10 mouse cellular contexts compared by ENCODE assay signal in genomic region chr16:6502219-6502618, GRCm38 (mm10).
DNase-seq lines count a peak whose midpoint lies in the region; ATAC-seq and TF ChIP-seq lines count a peak whose summit lies in the region.
"Had no signal": no experiment of that assay in that cellular context is flagged by ENCODE, and none has a peak within 500 bp of the region (broad histone marks: within the 10 kb centered on the region; RNA-seq: fewer than 3 reads in every experiment).

No protein-coding gene starts in this region.

- H3K36me3 ChIP-seq in kidney, embryonic 16.5 days (ENCODE audit: insufficient read depth, low read length): no peaks in the 10 kb centered on the region
- H3K36me3 ChIP-seq: liver, embryonic 13.5 days had no signal

- no peak for DNase-seq in frontal cortex, postnatal 14 days (ENCODE audit: low spot score in 2 of 2)
- no peak for DNase-seq in lung, adult 2 months
- no peak for DNase-seq in lung, postnatal 25 days (ENCODE audit: low spot score)
- DNase-seq in cerebellum, adult 8-10 months: peak; percentile 42
- DNase-seq in natural killer cell, adult 2 months (ENCODE audit: low spot score in 2 of 2): no peak
- DNase-seq in gastrocnemius, postnatal 25 days: no peak
- DNase-seq: liver, embryonic 13.5 days had no signal

- no peak overlapping the region for H3K27ac ChIP-seq in kidney, embryonic 16.5 days (ENCODE audit: low read length)
- H3K27ac ChIP-seq: liver, embryonic 13.5 days had no signal

- WGBS in lung, adult 2 months: 20% methylated on average over 8 of the region's 8 CpGs
- WGBS in kidney, embryonic 16.5 days: 33% methylated on average over 8 of the region's 8 CpGs

- no peaks in the 10 kb centered on the region for H3K9me3 ChIP-seq in kidney, embryonic 16.5 days (ENCODE audit: low read length)
- H3K9me3 ChIP-seq: liver, embryonic 13.5 days had no signal

- H3K9ac ChIP-seq in kidney, embryonic 16.5 days (replicated peaks; ENCODE audit: low read length): no peak overlapping the region
- H3K9ac ChIP-seq: liver, embryonic 13.5 days had no signal

- H3K27me3 ChIP-seq in kidney, embryonic 16.5 days (ENCODE audit: insufficient read depth, low read length): no peaks in the 10 kb centered on the region
- H3K27me3 ChIP-seq: CH12.LX; liver, embryonic 13.5 days had no signal

- H3K4me2 ChIP-seq in kidney, embryonic 16.5 days (replicated peaks; ENCODE audit: low read depth, low read length): no peak overlapping the region
- H3K4me2 ChIP-seq: liver, embryonic 13.5 days had no signal

- peak; percentile 66 for ATAC-seq in frontal cortex, adult (ENCODE audit: low TSS enrichment)
- ATAC-seq in kidney, embryonic 16.5 days (ENCODE audit: low FRiP score, low TSS enrichment): 0 out of 2 replicates have a peak, but pooled peaks have one; percentile 59

- H3K4me1 ChIP-seq in lung, adult 2 months (ENCODE audit: control insufficient read depth, insufficient read depth, low read length): no peaks in the 10 kb centered on the region
- no peaks in the 10 kb centered on the region for H3K4me1 ChIP-seq in kidney, embryonic 16.5 days (ENCODE audit: insufficient read depth, low read length)
- H3K4me1 ChIP-seq: liver, embryonic 13.5 days had no signal

- TF ChIP-seq POLR2A in lung, adult 2 months (IDR thresholded peaks at IDR 0.05; ENCODE audit: borderline replicate concordance, extremely low read depth, low read depth, low read length): no peak

- H3K4me3 ChIP-seq in lung, adult 2 months (replicated peaks; ENCODE audit: extremely low read depth, low read depth, low read length): no peak overlapping the region
- no peak overlapping the region for H3K4me3 ChIP-seq in kidney, embryonic 16.5 days (ENCODE audit: low read length)
- H3K4me3 ChIP-seq: liver, embryonic 13.5 days had no signal

- peak; percentile 36; the same call in 1 of the 2 replicates for TF ChIP-seq CTCF in lung, adult 2 months (IDR thresholded peaks at IDR 0.05; ENCODE audit: insufficient read depth, low read length)
